Mouse (Mus musculus) MEL (cell line): ENCODE measurements around the gene Sit1. TPM values are rescaled to one million over a fixed set of nuclear protein-coding genes. Genes with fewer than 3 reads are reported as not detected.
A peak's percentile ranks its signal among the peaks of the same experiment; 100 is the strongest.

Experiments used
- DNase-seq: peaks from one replicate; pipeline ENCODE4 v3.0.0; 2011; ENCODE audit warnings: low read depth, low spot score
- H3K27ac ChIP-seq: 2 replicates; pipeline ENCODE4 v1.5.1; 2012; ENCODE audit warnings: low read depth, mild to moderate bottlenecking, control low read depth, low read length, moderate library complexity; ENCODE audit not compliant: control insufficient read depth
- H3K27me3 ChIP-seq, 2 experiments: fragments of 150-350 bp in 1 of 2; sonication (generic) in 1 of 2; 2 replicates each; pipeline ENCODE4 v1.6.1; 2012; ENCODE audit warnings: low read length in 2 of 2, mild to moderate bottlenecking in 2 of 2, improper control_type of control experiment in 1 of 2, moderate library complexity in 1 of 2; ENCODE audit not compliant: insufficient read depth in 2 of 2, control insufficient read depth in 1 of 2
- H3K36me3 ChIP-seq, 2 experiments: 2 replicates each; pipeline ENCODE4 v1.6.1; 2012 to 2014; ENCODE audit warnings: low read length in 2 of 2, improper control_type of control experiment in 1 of 2, inconsistent platforms in 1 of 2, mild to moderate bottlenecking in 1 of 2; ENCODE audit not compliant: insufficient read depth in 2 of 2, control insufficient read depth in 1 of 2
- H3K4me1 ChIP-seq, 2 experiments: fragments of 150-350 bp in 1 of 2; sonication (generic) in 1 of 2; 2 replicates each; pipeline ENCODE4 v1.6.1; 2012; ENCODE audit warnings: low read length in 2 of 2, improper control_type of control experiment in 1 of 2, mild to moderate bottlenecking in 1 of 2; ENCODE audit not compliant: insufficient read depth in 2 of 2, control insufficient read depth in 1 of 2
- H3K4me3 ChIP-seq, 2 experiments: fragments of 150-350 bp in 1 of 2; sonication (generic) in 1 of 2; 2 replicates each; pipeline ENCODE4 v1.5.1; 2012; ENCODE audit warnings: low read depth in 2 of 2, low read length in 2 of 2, mild to moderate bottlenecking in 2 of 2, moderate library complexity in 2 of 2, control low read depth in 1 of 2, improper control_type of control experiment in 1 of 2; ENCODE audit not compliant: control insufficient read depth in 1 of 2, insufficient read depth in 1 of 2
- H3K79me2 ChIP-seq: 2 replicates; pipeline ENCODE4 v1.6.1; 2012; ENCODE audit warnings: mild to moderate bottlenecking, low read length, moderate library complexity; ENCODE audit not compliant: control insufficient read depth, poor library complexity, insufficient read depth
- H3K9ac ChIP-seq: 2 replicates; pipeline ENCODE4 v1.6.1; 2012; ENCODE audit warnings: low read depth, mild to moderate bottlenecking, control low read depth, low read length, moderate library complexity; ENCODE audit not compliant: control insufficient read depth, poor library complexity, severe bottlenecking
- H3K9me3 ChIP-seq: fragments of 150-350 bp; sonication (generic); replicated peaks from 2 replicates; pipeline ENCODE4 v1.6.1; 2012; ENCODE audit warnings: mild to moderate bottlenecking, low read length, improper control_type of control experiment, moderate library complexity; ENCODE audit not compliant: insufficient read depth
- BHLHE40 ChIP-seq: IDR thresholded peaks from 2 replicates; pipeline ENCODE4 v1.6.1; 2012; ENCODE audit warnings: low read depth, mild to moderate bottlenecking, inconsistent platforms, low read length, improper control_type of control experiment, borderline replicate concordance
- CHD1 ChIP-seq: IDR thresholded peaks from 2 replicates; pipeline ENCODE4 v1.6.1; 2012; ENCODE audit warnings: low read depth, mild to moderate bottlenecking, inconsistent platforms, low read length, improper control_type of control experiment
- CTCF ChIP-seq, 3 experiments: IDR thresholded peaks in 2 of 3; conservative IDR thresholded peaks in 1 of 3; 2 replicates each; pipeline ENCODE4 v1.5.1; 2011 to 2012; ENCODE audit warnings: low read length in 3 of 3, low read depth in 2 of 3, mild to moderate bottlenecking in 2 of 3, improper control_type of control experiment in 1 of 3, inconsistent platforms in 1 of 3, mixed read lengths in 1 of 3, moderate library complexity in 1 of 3; ENCODE audit not compliant: control insufficient read depth in 1 of 3, insufficient read depth in 1 of 3, poor library complexity in 1 of 3, severe bottlenecking in 1 of 3
- ELF1 ChIP-seq: IDR thresholded peaks from 2 replicates; pipeline ENCODE4 v1.6.1; 2014; ENCODE audit warnings: low read depth, mild to moderate bottlenecking, inconsistent platforms, low read length, improper control_type of control experiment, moderate library complexity
- EP300 ChIP-seq, 2 experiments: IDR thresholded peaks; 2 replicates each; pipeline ENCODE4 v1.6.1; 2011; ENCODE audit warnings: improper control_type of control experiment in 2 of 2, low read length in 2 of 2, low read depth in 1 of 2, mild to moderate bottlenecking in 1 of 2
- ETS1 ChIP-seq: IDR thresholded peaks from 2 replicates; pipeline ENCODE4 v1.6.1; 2012; ENCODE audit warnings: low read depth, mild to moderate bottlenecking, inconsistent platforms, low read length, improper control_type of control experiment, moderate library complexity
- GABPA ChIP-seq: IDR thresholded peaks from 2 replicates; pipeline ENCODE4 v1.6.1; 2012; ENCODE audit warnings: low read depth, mild to moderate bottlenecking, inconsistent platforms, low read length, improper control_type of control experiment, moderate library complexity
- KAT2A ChIP-seq: conservative IDR thresholded peaks from 2 replicates; pipeline ENCODE4 v1.6.1; 2012; ENCODE audit warnings: low read depth, low read length, improper control_type of control experiment, inconsistent platforms
- MAFK ChIP-seq: IDR thresholded peaks from 2 replicates; pipeline ENCODE4 v1.6.1; 2011; ENCODE audit warnings: low read depth, mild to moderate bottlenecking, low read length, improper control_type of control experiment, borderline replicate concordance
- MAX ChIP-seq: IDR thresholded peaks from 2 replicates; pipeline ENCODE4 v1.6.1; 2011; ENCODE audit warnings: low read length, improper control_type of control experiment
- MAZ ChIP-seq: IDR thresholded peaks from 2 replicates; pipeline ENCODE4 v1.6.1; 2012; ENCODE audit warnings: low read depth, mild to moderate bottlenecking, inconsistent platforms, low read length, improper control_type of control experiment
- MEF2A ChIP-seq: IDR thresholded peaks from 2 replicates; pipeline ENCODE4 v1.6.1; 2014; ENCODE audit warnings: low read depth, mild to moderate bottlenecking, inconsistent platforms, low read length, improper control_type of control experiment; ENCODE audit not compliant: poor library complexity, insufficient replicate concordance, severe bottlenecking; ENCODE audit errors: extremely low read depth
- MXI1 ChIP-seq: IDR thresholded peaks from 2 replicates; pipeline ENCODE4 v1.6.1; 2011; ENCODE audit warnings: mild to moderate bottlenecking, low read depth, low read length, improper control_type of control experiment
- MYC ChIP-seq: IDR thresholded peaks from 2 replicates; pipeline ENCODE4 v1.6.1; 2011; ENCODE audit warnings: low read depth, mild to moderate bottlenecking, low read length, improper control_type of control experiment, moderate library complexity
- NELFE ChIP-seq: IDR thresholded peaks from 2 replicates; pipeline ENCODE4 v1.6.1; 2011; ENCODE audit warnings: low read depth, low read length, improper control_type of control experiment
- NRF1 ChIP-seq: IDR thresholded peaks from 2 replicates; pipeline ENCODE4 v1.6.1; 2014; ENCODE audit warnings: low read depth, mild to moderate bottlenecking, inconsistent platforms, low read length, improper control_type of control experiment, moderate library complexity; ENCODE audit not compliant: poor library complexity, insufficient read depth, severe bottlenecking
- POLR2A ChIP-seq, 2 experiments: IDR thresholded peaks; 2 replicates each; pipeline ENCODE4 v1.6.1; 2011 to 2012; ENCODE audit warnings: low read length in 2 of 2, mild to moderate bottlenecking in 2 of 2, control low read depth in 1 of 2, improper control_type of control experiment in 1 of 2, low read depth in 1 of 2, moderate library complexity in 1 of 2; ENCODE audit not compliant: control insufficient read depth in 1 of 2, insufficient read depth in 1 of 2, poor library complexity in 1 of 2
- POLR2AphosphoS2 ChIP-seq: IDR thresholded peaks from 2 replicates; pipeline ENCODE4 v1.6.1; 2011; ENCODE audit warnings: low read length, improper control_type of control experiment
- POLR2AphosphoS5 ChIP-seq: IDR thresholded peaks from 2 replicates; pipeline ENCODE4 v1.6.1; 2012; ENCODE audit warnings: low read depth, borderline replicate concordance, mild to moderate bottlenecking, inconsistent platforms, low read length, moderate library complexity, mixed read lengths
- RAD21 ChIP-seq: IDR thresholded peaks from 2 replicates; pipeline ENCODE4 v1.6.1; 2011; ENCODE audit warnings: mild to moderate bottlenecking, low read depth, low read length, improper control_type of control experiment
- SIN3A ChIP-seq: IDR thresholded peaks from 2 replicates; pipeline ENCODE4 v1.6.1; 2012; ENCODE audit warnings: low read length, improper control_type of control experiment, inconsistent platforms
- SMC3 ChIP-seq: IDR thresholded peaks from 2 replicates; pipeline ENCODE4 v1.6.1; 2011; ENCODE audit warnings: low read depth, low read length, improper control_type of control experiment
- TCF12 ChIP-seq: IDR thresholded peaks from 2 replicates; pipeline ENCODE4 v1.6.1; 2014; ENCODE audit warnings: low read depth, mild to moderate bottlenecking, inconsistent platforms, low read length, improper control_type of control experiment, moderate library complexity
- UBTF ChIP-seq: IDR thresholded peaks from 2 replicates; pipeline ENCODE4 v1.6.1; 2012; ENCODE audit warnings: low read depth, mild to moderate bottlenecking, inconsistent platforms, low read length, improper control_type of control experiment, moderate library complexity, borderline replicate concordance; ENCODE audit not compliant: insufficient read depth
- USF2 ChIP-seq, 2 experiments: IDR thresholded peaks; 2 replicates each; pipeline ENCODE4 v1.6.1; 2011 to 2012; ENCODE audit warnings: improper control_type of control experiment in 2 of 2, low read length in 2 of 2, borderline replicate concordance in 1 of 2, inconsistent platforms in 1 of 2, low read depth in 1 of 2, mild to moderate bottlenecking in 1 of 2; ENCODE audit not compliant: insufficient read depth in 1 of 2
- ZKSCAN1 ChIP-seq: IDR thresholded peaks from 2 replicates; pipeline ENCODE4 v1.6.1; 2012; ENCODE audit warnings: low read depth, mild to moderate bottlenecking, inconsistent platforms, low read length, improper control_type of control experiment, moderate library complexity
- ZMIZ1 ChIP-seq: IDR thresholded peaks from 2 replicates; pipeline ENCODE4 v1.6.1; 2012; ENCODE audit warnings: low read depth, mild to moderate bottlenecking, inconsistent platforms, low read length, improper control_type of control experiment, moderate library complexity
- ZNF384 ChIP-seq: IDR thresholded peaks from 2 replicates; pipeline ENCODE4 v1.6.1; 2012; ENCODE audit warnings: low read depth, mild to moderate bottlenecking, inconsistent platforms, low read length, improper control_type of control experiment
- polyA plus RNA-seq, 2 experiments: library from polyadenylated mRNA; stranded (reverse) in 1 of 2; unstranded in 1 of 2; fragments of >175 nt in 1 of 2; fragments of >200 nt in 1 of 2; gene quantifications; 2 replicates each; pipeline versions ENCODE4 v1.2.1 to v1.2.4; 2012; ENCODE audit warnings: low replicate concordance in 2 of 2, low read depth in 1 of 2; ENCODE audit not compliant: insufficient read length in 2 of 2, insufficient read depth in 1 of 2, missing spikeins in 1 of 2
- total RNA-seq: library from RNA; depleted of rRNA; stranded (reverse); fragments of 300-350 nt; gene quantifications from 2 replicates; pipeline ENCODE4 v1.2.3, GENCODE M21; 2012

Sit1 gene
- total and polyA plus RNA-seq, 3 experiments = 0.06 to 0.08 TPM; not detected in 1

DNA sequence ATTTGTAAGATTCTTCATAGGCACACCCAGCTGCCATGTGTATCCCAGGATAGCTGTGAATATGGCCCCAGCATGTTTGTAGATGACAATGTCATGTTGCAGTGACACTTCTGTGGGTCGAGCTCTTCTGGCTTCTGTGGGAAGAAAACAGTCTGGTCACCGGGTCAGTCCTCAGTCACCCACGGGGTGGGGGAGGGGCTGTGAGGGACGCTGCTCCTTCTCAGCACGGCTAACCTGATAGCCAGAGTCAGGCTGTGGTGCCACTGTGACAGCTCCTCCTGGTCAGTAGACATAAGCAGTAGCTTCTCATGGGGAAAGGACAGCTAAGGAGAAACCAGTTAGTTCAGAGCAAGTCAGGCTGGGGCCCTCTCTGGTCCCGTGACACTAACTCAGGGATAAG is 13.1 kb upstream of the Sit1 start:
- TF ChIP-seq MXI1 (no peak), POLR2AphosphoS5 (no peak), ELF1 (no peak), SIN3A (no peak), CTCF (IDR thresholded peaks at IDR 0.05 in 2 of 3, conservative IDR thresholded peaks at IDR 0.05 in 1 of 3; ENCODE audit: control insufficient read depth in 1 of 3, insufficient read depth in 1 of 3, low read depth in 2 of 3, low read length in 3 of 3, poor library complexity in 1 of 3, severe bottlenecking in 1 of 3) (no peak), ZNF384 (no peak), MEF2A (no peak), ETS1 (no peak), MAFK (no peak), NELFE (no peak), SMC3 (no peak), RAD21 (no peak), ZMIZ1 (no peak), GABPA (no peak), MAZ (no peak), USF2 (IDR thresholded peaks at IDR 0.05; ENCODE audit: borderline replicate concordance in 1 of 2, insufficient read depth in 1 of 2, low read depth in 1 of 2, low read length in 2 of 2) (no peak), ZKSCAN1 (no peak), CHD1 (no peak), BHLHE40 (no peak)
- Histone ChIP-seq H3K36me3 (peaks cover 0 to 2% of the 10 kb centered on the region in 2 experiments; a peak in 2 of 4 replicates), H3K9me3 (no peaks in the 10 kb centered on the region), H3K4me1 (peaks cover 6 to 18% of the 10 kb centered on the region in 2 experiments), H3K27ac (no peak overlapping the region), H3K4me3 (no peak overlapping the region), H3K79me2 (peaks cover 13% of the 10 kb centered on the region), H3K9ac (no peak overlapping the region), H3K27me3 (no peaks in the 10 kb centered on the region)
- no peak for DNase-seq

- Histone ChIP-seq H3K9ac (peak overlapping the region; percentile 90), H3K27me3 (no peaks in the 10 kb centered on the region), H3K4me1 (peaks cover 2 to 25% of the 10 kb centered on the region in 2 experiments; a peak in 3 of 4 replicates), H3K9me3 (no peaks in the 10 kb centered on the region), H3K4me3 (peak overlapping the region; percentile 64 to 89), H3K36me3 (no peaks in the 10 kb centered on the region; a peak in 1 of 4 replicates), H3K79me2 (peaks cover 7% of the 10 kb centered on the region), H3K27ac (peak overlapping the region; percentile 30)
- DNase-seq = no peak
- TF ChIP-seq POLR2AphosphoS2 (no peak), NRF1 (no peak), MAZ (no peak), ZKSCAN1 (no peak), CTCF (IDR thresholded peaks at IDR 0.05 in 2 of 3, conservative IDR thresholded peaks at IDR 0.05 in 1 of 3; ENCODE audit: control insufficient read depth in 1 of 3, insufficient read depth in 1 of 3, low read depth in 2 of 3, low read length in 3 of 3, poor library complexity in 1 of 3, severe bottlenecking in 1 of 3) (no peak), ELF1 (no peak), ZMIZ1 (no peak), ZNF384 (0 out of 2 replicates have a peak, but pooled peaks have one; percentile 20), CHD1 (peak; percentile 36; the same call in 1 of the 2 replicates), EP300 (IDR thresholded peaks at IDR 0.05; ENCODE audit: low read depth in 1 of 2, low read length in 2 of 2) (peak in 1 of 2 experiments; percentile 53; a peak in 2 of 4 replicates), MYC (0 out of 2 replicates have a peak, but pooled peaks have one; percentile 35), TCF12 (0 out of 2 replicates have a peak, but pooled peaks have one; percentile 6), BHLHE40 (no peak), KAT2A (no peak), SIN3A (no peak), RAD21 (no peak), MAX (peak; percentile 24; the same call in 1 of the 2 replicates), MEF2A (no peak), MAFK (no peak), MXI1 (peak; percentile 32), POLR2A (IDR thresholded peaks at IDR 0.05; ENCODE audit: control insufficient read depth in 1 of 2, insufficient read depth in 1 of 2, low read depth in 1 of 2, low read length in 2 of 2, poor library complexity in 1 of 2) (no peak), UBTF (no peak)
These were observed 10.3 kb upstream of the Sit1 start for GRCm38 (mm10) chr4:43493846-43494240.
